Mouse (Mus musculus) neural tube, embryonic 11.5 days (tissue): ENCODE data around the gene Mlxip. TPM values are rescaled to one million over a fixed set of nuclear protein-coding genes. Genes with fewer than 3 reads are reported as not detected.

ENCODE experiments used
- ATAC-seq: fragments of 200-750 bp; cut with Nextera tagmentation; 2 replicates; pipeline ENCODE4 v1.8.0; 2017; ENCODE audit warnings: moderate number of reproducible peaks, mild to moderate bottlenecking, moderate TSS enrichment, moderate library complexity; ENCODE audit not compliant: insufficient read depth, low FRiP score, low TSS enrichment
- DNase-seq: peaks from one replicate; pipeline ENCODE4 v3.0.0-alpha.2; 2015; ENCODE audit warnings: low spot score
- H3K27ac ChIP-seq: fragments of 300-500 bp; sonication (generic); 2 replicates; pipeline ENCODE4 v1.5.1; 2014; ENCODE audit warnings: low read depth, mild to moderate bottlenecking, low read length
- H3K27me3 ChIP-seq: fragments of 300-500 bp; sonication (generic); 2 replicates; pipeline ENCODE4 v1.6.1; 2014; ENCODE audit warnings: mild to moderate bottlenecking, low read length, mixed read lengths; ENCODE audit not compliant: control insufficient read depth, insufficient read depth
- H3K36me3 ChIP-seq: fragments of 300-500 bp; sonication (generic); 2 replicates; pipeline ENCODE4 v1.6.1; 2014; ENCODE audit warnings: mild to moderate bottlenecking, low read length, moderate library complexity, mixed read lengths; ENCODE audit not compliant: control insufficient read depth, insufficient read depth
- H3K4me1 ChIP-seq: fragments of 300-500 bp; sonication (generic); 2 replicates; pipeline ENCODE4 v1.6.1; 2014; ENCODE audit warnings: low read length, mixed read lengths; ENCODE audit not compliant: control insufficient read depth, insufficient read depth
- H3K4me2 ChIP-seq: fragments of 300-500 bp; sonication (generic); 2 replicates; pipeline ENCODE4 v1.6.1; 2014; ENCODE audit warnings: low read depth, mild to moderate bottlenecking, moderate library complexity
- H3K4me3 ChIP-seq: fragments of 300-500 bp; sonication (generic); 2 replicates; pipeline ENCODE4 v1.5.1; 2014; ENCODE audit warnings: low read depth, low read length
- H3K9ac ChIP-seq: fragments of 300-500 bp; sonication (generic); 2 replicates; pipeline ENCODE4 v1.6.1; 2014; ENCODE audit warnings: mild to moderate bottlenecking, low read length
- H3K9me3 ChIP-seq: fragments of 300-500 bp; sonication (generic); 2 replicates; pipeline ENCODE4 v1.6.1; 2016; ENCODE audit warnings: low read length; ENCODE audit not compliant: control insufficient read depth
- WGBS: fragments of 180-500 bp; shearing (Covaris S2); extraction: QIAGEN DNeasy Blood & Tissue Kit; methylation state at CpG from one replicate; pipeline ENCODE4 v1.1.7; 2014; 5-methylcytosine and 5-hydroxymethylcytosine counted together
- polyA plus RNA-seq: library from polyadenylated mRNA; unstranded; fragments of >200 nt; fragmentation: Nextera tagmentation; extraction: Ambion mirVana; gene quantifications from 2 replicates; pipeline ENCODE4 v1.2.1, GENCODE M21; 2014

Gene Mlxip
- polyA plus RNA-seq, 1 experiment from 2014 or later: 22.6 TPM

DNA sequence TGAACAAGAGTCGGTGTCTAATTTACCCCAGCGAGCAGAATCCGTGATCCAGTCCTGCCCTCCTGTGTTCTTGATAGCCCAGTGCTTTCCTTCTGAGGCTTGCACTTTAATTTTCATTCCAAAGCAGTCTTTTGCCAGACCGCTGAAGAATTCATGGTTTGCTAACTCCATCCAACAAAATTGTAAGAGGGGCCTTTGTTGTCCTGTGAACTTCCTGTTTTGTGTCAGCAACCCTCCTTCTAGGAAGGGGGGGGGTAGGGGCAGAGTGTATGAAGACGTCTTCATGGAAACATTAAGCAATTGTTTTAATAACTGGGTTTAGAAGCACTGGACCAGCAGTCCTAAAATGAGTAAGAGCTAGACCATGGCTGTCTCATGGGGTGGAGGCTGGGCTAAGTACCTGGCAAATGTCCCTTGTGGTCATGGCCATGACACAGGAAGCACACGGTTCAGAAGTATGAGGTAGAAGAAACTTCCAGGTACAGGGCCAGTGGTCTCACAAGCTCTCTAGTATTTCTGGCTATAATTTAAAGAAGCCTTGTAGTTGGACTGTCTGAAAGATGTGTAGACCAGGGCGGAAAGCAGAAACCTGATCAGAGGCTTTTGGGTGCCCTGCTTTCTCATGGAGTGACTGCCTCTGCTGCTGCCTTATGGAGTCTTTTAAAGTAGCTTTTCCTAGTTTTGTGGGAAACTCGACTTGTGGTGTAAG lies 41.6 kb downstream of the Mlxip start:
- Histone ChIP-seq H3K36me3 (no peaks in the 10 kb centered on the region), H3K4me3 (no peak overlapping the region), H3K9ac (no peak overlapping the region), H3K9me3 (no peaks in the 10 kb centered on the region), H3K27me3 (no peaks in the 10 kb centered on the region), H3K4me2 (no peak overlapping the region), H3K27ac (no peak overlapping the region), H3K4me1 (no peaks in the 10 kb centered on the region)
- DNase-seq (no peak), ATAC-seq (no peak)
- WGBS: 74% methylated on average over 8 of the region's 8 CpGs

DNA sequence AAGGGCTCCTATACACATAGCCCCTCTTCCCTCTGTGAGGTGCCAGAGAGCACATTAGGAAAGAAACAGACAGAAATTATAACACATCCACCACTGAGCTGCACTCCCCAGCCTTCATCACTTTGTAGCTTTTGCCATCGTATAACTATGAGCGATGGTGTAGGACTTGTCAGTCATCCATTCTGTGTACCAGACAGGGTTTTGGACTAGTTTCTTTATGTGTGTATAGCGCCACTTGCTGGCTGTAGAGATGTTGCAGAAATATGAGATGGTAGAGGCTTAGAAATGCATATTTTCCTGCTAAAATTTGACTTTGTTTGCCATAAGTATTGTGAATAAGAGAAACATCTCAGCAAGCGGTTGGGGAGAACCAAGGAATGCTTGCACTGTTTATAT lies 42.2 kb downstream of the Mlxip start:
- H3K4me1 ChIP-seq: no peaks in the 10 kb centered on the region
- H3K36me3 ChIP-seq: no peaks in the 10 kb centered on the region
- H3K4me2 ChIP-seq: no peak overlapping the region
- H3K9me3 ChIP-seq: no peaks in the 10 kb centered on the region
- ATAC-seq: no peak
- H3K27ac ChIP-seq: no peak overlapping the region
- 61% methylated on average over 4 of the region's 4 CpGs for WGBS
- H3K9ac ChIP-seq: no peak overlapping the region
- DNase-seq: peak; percentile 43
- no peaks in the 10 kb centered on the region for H3K27me3 ChIP-seq
- H3K4me3 ChIP-seq: no peak overlapping the region

GRCm38 (mm10) chr5:123438381-123438780 lies 43.8 kb downstream of the Mlxip start:
- H3K36me3 ChIP-seq: no peaks in the 10 kb centered on the region; the same call in 1 of the 2 replicates
- ATAC-seq: no peak
- H3K4me1 ChIP-seq: no peaks in the 10 kb centered on the region
- H3K27me3 ChIP-seq: no peaks in the 10 kb centered on the region
- no peak overlapping the region for H3K9ac ChIP-seq
- 94% methylated on average over 3 of the region's 3 CpGs for WGBS
- no peak overlapping the region for H3K4me3 ChIP-seq
- no peak overlapping the region for H3K4me2 ChIP-seq
- no peaks in the 10 kb centered on the region for H3K9me3 ChIP-seq
- no peak overlapping the region for H3K27ac ChIP-seq
- no peak for DNase-seq

DNA sequence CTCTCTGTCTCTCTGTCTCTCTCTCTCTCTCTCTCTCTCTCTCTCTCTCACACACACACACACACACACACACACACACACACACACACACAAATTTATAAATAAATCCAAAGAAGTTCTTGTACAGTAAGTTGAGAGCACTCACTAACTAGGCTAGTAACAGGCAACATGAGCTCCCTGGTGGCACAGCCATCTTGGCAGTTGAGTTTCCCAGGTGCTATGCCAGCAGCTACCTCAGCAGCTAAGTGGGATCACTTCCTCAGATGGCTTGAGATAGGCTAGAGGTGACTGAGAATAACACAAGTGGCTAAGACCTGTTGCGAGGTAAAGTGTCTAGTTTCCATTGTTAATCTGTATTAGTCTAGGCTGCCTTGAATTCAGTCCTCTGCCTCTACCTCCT lies 44.7 kb downstream of the Mlxip start:
- no peak overlapping the region for H3K4me3 ChIP-seq
- no peak overlapping the region for H3K27ac ChIP-seq
- no peak overlapping the region for H3K4me2 ChIP-seq
- ATAC-seq (no peak), DNase-seq (no peak)
- H3K27me3 ChIP-seq: no peaks in the 10 kb centered on the region
- no peaks in the 10 kb centered on the region for H3K9me3 ChIP-seq
- H3K9ac ChIP-seq: no peak overlapping the region
- 94% methylated on average over 1 of the region's 1 CpGs for WGBS
- H3K36me3 ChIP-seq: no peaks in the 10 kb centered on the region; the same call in 1 of the 2 replicates
- no peaks in the 10 kb centered on the region for H3K4me1 ChIP-seq

- Histone ChIP-seq H3K4me1 (no peaks in the 10 kb centered on the region), H3K27ac (no peak overlapping the region), H3K9me3 (no peaks in the 10 kb centered on the region), H3K27me3 (no peaks in the 10 kb centered on the region), H3K36me3 (no peaks in the 10 kb centered on the region; the same call in 1 of the 2 replicates), H3K4me2 (no peak overlapping the region), H3K9ac (no peak overlapping the region), H3K4me3 (no peak overlapping the region)
- no peak for ATAC-seq
- DNase-seq: peak; percentile 38
- 77% methylated on average over 4 of the region's 4 CpGs for WGBS
Observed at GRCm38 (mm10) chr5:123439941-123440340, 45.3 kb downstream of the Mlxip start.

- ATAC-seq: no peak
- H3K4me3 ChIP-seq: no peak overlapping the region
- WGBS: 84% methylated on average over 4 of the region's 4 CpGs
- H3K36me3 ChIP-seq: no peaks in the 10 kb centered on the region; the same call in 1 of the 2 replicates
- no peak for DNase-seq
- no peak overlapping the region for H3K27ac ChIP-seq
- H3K4me2 ChIP-seq: no peak overlapping the region
- no peaks in the 10 kb centered on the region for H3K4me1 ChIP-seq
- no peaks in the 10 kb centered on the region for H3K27me3 ChIP-seq
- no peaks in the 10 kb centered on the region for H3K9me3 ChIP-seq
- no peak overlapping the region for H3K9ac ChIP-seq
Observed at GRCm38 (mm10) chr5:123440664-123441063, 46.1 kb downstream of the Mlxip start.

DNA sequence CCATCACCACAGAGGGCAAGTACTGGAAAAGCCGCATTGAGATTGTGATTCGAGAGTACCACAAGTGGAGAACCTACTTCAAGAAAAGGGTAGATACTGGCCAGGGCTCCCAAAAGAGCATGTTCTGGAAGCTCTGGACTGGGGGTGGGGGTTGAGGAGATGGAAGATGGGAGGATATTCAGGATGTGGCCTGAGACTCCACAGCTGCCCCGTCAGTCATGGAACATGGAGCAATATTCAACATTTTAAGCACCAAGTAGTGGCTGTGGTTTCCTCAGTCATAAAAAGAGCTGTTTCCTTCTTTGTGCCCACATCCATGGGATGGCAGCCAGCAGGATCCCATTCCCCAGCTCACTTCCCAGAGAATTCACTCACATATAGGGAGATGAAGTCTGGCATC lies 47.7 kb downstream of the Mlxip start:
- Histone ChIP-seq H3K4me3 (no peak overlapping the region), H3K4me1 (no peaks in the 10 kb centered on the region), H3K27ac (no peak overlapping the region), H3K36me3 (peaks cover 4% of the 10 kb centered on the region), H3K4me2 (no peak overlapping the region), H3K27me3 (no peaks in the 10 kb centered on the region), H3K9ac (no peak overlapping the region), H3K9me3 (no peaks in the 10 kb centered on the region)
- 93% methylated on average over 3 of the region's 3 CpGs for WGBS
- DNase-seq (no peak), ATAC-seq (no peak)

DNA sequence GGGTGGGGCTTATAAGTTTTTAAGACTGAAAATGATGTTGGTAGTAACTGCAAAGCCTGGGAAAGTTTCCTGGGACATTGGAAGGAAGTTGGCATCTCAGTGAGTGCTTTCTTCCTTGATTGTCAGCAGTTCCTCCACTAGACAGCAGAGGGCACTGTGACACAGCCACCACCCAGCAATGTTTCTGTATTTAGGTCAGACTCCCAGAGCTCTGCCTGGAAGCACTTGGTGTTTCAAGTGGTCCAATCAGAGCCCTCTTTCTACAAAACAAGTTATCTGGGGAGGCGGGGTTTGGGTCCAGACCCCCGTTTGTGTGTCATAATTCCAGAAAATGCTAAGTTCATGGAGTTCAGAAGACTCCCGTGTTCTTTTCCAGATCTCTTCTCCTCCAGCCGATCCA lies 49.5 kb downstream of the Mlxip start:
- no peaks in the 10 kb centered on the region for H3K9me3 ChIP-seq
- no peak overlapping the region for H3K4me3 ChIP-seq
- no peaks in the 10 kb centered on the region for H3K4me1 ChIP-seq
- peak; percentile 68 for DNase-seq
- no peaks in the 10 kb centered on the region for H3K27me3 ChIP-seq
- H3K9ac ChIP-seq: no peak overlapping the region
- WGBS: 51% methylated on average over 4 of the region's 4 CpGs
- no peak overlapping the region for H3K4me2 ChIP-seq
- no peak for ATAC-seq
- peaks cover 6% of the 10 kb centered on the region for H3K36me3 ChIP-seq
- H3K27ac ChIP-seq: no peak overlapping the region

DNA sequence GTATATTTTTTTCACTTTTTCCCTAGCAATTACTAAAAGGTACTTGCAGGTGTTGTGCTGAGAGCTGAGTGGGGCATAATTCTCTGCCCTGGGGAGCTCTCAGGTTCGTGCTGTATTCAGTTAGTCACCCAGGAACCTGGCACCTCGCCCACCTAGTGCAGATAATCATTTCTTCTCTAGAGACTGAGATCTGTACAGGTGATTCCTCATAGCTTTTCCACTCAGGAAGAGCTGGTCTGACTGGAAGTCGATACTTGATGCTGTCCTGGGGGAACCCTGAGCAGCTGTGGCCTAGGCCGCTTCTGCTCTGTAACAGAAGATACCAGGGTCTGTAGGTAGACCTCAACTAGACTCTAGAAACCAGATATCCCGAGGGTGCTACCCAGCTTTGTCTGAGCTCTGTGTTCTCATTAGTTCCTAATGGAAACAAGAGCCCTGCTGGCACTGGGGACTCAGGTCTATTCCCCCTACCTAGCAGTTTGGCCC lies 50.3 kb downstream of the Mlxip start:
- H3K4me2 ChIP-seq: no peak overlapping the region
- H3K9ac ChIP-seq: no peak overlapping the region
- no peaks in the 10 kb centered on the region for H3K4me1 ChIP-seq
- H3K27me3 ChIP-seq: no peaks in the 10 kb centered on the region
- no peak overlapping the region for H3K4me3 ChIP-seq
- H3K27ac ChIP-seq: no peak overlapping the region
- H3K9me3 ChIP-seq: no peaks in the 10 kb centered on the region
- WGBS: 93% methylated on average over 5 of the region's 5 CpGs
- no peak for ATAC-seq
- H3K36me3 ChIP-seq: peaks cover 8% of the 10 kb centered on the region
- no peak for DNase-seq
